Mouse (Mus musculus) megakaryocyte progenitor cell, adult 5-6 weeks (primary cell): ENCODE data around the gene Fam178b. TPM values are rescaled to one million over a fixed set of nuclear protein-coding genes. Genes with fewer than 3 reads are reported as not detected.
"Not testable (repeated sequence)": the region's sequence is repeated elsewhere in the genome, so short reads cannot be mapped to it uniquely, and the experiment has no call there.

Experiments used
- ATAC-seq: replicated peaks from 2 replicates; pipeline ENCODE4 v1.8.0; 2016; ENCODE audit warnings: mild to moderate bottlenecking, moderate TSS enrichment, inconsistent platforms; ENCODE audit not compliant: poor library complexity
- total RNA-seq, 2 experiments: library from RNA; stranded (forward) in 1 of 2; stranded (reverse) in 1 of 2; fragments of 157-497, 149-512 nt in 1 of 2; fragments of 200-1000 nt in 1 of 2; gene quantifications; 2 replicates each; pipeline versions ENCODE4 v1.2.3 to v1.2.4; 2015 to 2017

Gene Fam178b
- total RNA-seq, 2 experiments from 2014 or later = not detected

GRCm38 (mm10) chr1:36672648-36673350, 10.2 kb downstream of the Fam178b start:
- ATAC-seq = no peak

GRCm38 (mm10) chr1:36671260-36671659, 11.7 kb downstream of the Fam178b start:
- ATAC-seq = no peak

GRCm38 (mm10) chr1:36670256-36670655, 12.7 kb downstream of the Fam178b start:
- peak; percentile 91 for ATAC-seq

GRCm38 (mm10) chr1:36668007-36668406, 15.0 kb downstream of the Fam178b start:
- not testable (repeated sequence) for ATAC-seq

GRCm38 (mm10) chr1:36665934-36666333, 17.0 kb downstream of the Fam178b start:
- no peak for ATAC-seq

GRCm38 (mm10) chr1:36665165-36665723, 17.7 kb downstream of the Fam178b start:
- ATAC-seq = no peak

GRCm38 (mm10) chr1:36664457-36664856, 18.5 kb downstream of the Fam178b start:
- ATAC-seq = peak; percentile 61

- peak; percentile 29 for ATAC-seq
Measured at GRCm38 (mm10) chr1:36658621-36659399, 24.2 kb downstream of the Fam178b start.

- peak; percentile 68 for ATAC-seq
Measured at GRCm38 (mm10) chr1:36657658-36658415, 25.1 kb downstream of the Fam178b start.

- no peak for ATAC-seq
Measured at GRCm38 (mm10) chr1:36656233-36656632, 26.8 kb downstream of the Fam178b start.

GRCm38 (mm10) chr1:36655039-36655438, 27.9 kb downstream of the Fam178b start:
- no peak for ATAC-seq

- ATAC-seq = no peak
Measured at GRCm38 (mm10) chr1:36647631-36648030, 35.4 kb downstream of the Fam178b start.

GRCm38 (mm10) chr1:36646285-36646684, 36.7 kb downstream of the Fam178b start:
- no peak for ATAC-seq

GRCm38 (mm10) chr1:36644615-36645007, 38.4 kb downstream of the Fam178b start:
- ATAC-seq = peak; percentile 38

- ATAC-seq = peak; percentile 41
Measured at GRCm38 (mm10) chr1:36643957-36644614, 38.9 kb downstream of the Fam178b start.

GRCm38 (mm10) chr1:36635826-36636485, 47.0 kb downstream of the Fam178b start:
- ATAC-seq = no peak

GRCm38 (mm10) chr1:36634940-36635339, 48.0 kb downstream of the Fam178b start:
- peak; percentile 77 for ATAC-seq

GRCm38 (mm10) chr1:36633920-36634319, 49.1 kb downstream of the Fam178b start:
- ATAC-seq = no peak

- no peak for ATAC-seq
Measured at GRCm38 (mm10) chr1:36632846-36633245, 50.1 kb downstream of the Fam178b start.

GRCm38 (mm10) chr1:36632090-36632489, 50.9 kb downstream of the Fam178b start:
- no peak for ATAC-seq
